Mouse (Mus musculus) brain, adult 2 months (tissue): ENCODE data around the gene Thy1.

Experiments
- DNase-seq: peaks from one replicate; pipeline ENCODE4 v3.0.0; 2011; ENCODE audit warnings: low read depth, low spot score

Thy1 gene

GRCm38 (mm10) chr9:44033957-44034727 lies 9.0 kb upstream of the Thy1 start:
- DNase-seq = no peak

DNA sequence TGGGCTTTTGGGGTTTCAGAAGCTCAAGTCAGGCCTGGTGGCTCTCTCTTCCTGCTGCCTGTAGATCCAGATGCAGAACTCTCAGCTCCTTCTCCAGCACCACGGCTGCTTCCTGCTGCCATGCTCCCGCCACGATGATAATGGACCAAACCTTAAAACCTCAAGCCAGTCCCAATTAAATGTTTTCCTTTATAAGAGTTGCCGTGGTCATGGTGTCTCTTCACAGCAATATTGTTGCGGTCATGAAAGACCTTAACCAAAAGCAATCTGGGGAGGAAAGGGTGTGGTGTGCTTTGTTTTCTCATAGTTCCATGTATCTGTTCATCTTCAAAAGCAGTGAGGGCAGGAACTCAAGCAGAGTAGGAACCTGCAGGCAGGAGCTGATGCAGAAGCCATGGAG lies 6.1 kb upstream of the Thy1 start:
- DNase-seq = no peak

DNA sequence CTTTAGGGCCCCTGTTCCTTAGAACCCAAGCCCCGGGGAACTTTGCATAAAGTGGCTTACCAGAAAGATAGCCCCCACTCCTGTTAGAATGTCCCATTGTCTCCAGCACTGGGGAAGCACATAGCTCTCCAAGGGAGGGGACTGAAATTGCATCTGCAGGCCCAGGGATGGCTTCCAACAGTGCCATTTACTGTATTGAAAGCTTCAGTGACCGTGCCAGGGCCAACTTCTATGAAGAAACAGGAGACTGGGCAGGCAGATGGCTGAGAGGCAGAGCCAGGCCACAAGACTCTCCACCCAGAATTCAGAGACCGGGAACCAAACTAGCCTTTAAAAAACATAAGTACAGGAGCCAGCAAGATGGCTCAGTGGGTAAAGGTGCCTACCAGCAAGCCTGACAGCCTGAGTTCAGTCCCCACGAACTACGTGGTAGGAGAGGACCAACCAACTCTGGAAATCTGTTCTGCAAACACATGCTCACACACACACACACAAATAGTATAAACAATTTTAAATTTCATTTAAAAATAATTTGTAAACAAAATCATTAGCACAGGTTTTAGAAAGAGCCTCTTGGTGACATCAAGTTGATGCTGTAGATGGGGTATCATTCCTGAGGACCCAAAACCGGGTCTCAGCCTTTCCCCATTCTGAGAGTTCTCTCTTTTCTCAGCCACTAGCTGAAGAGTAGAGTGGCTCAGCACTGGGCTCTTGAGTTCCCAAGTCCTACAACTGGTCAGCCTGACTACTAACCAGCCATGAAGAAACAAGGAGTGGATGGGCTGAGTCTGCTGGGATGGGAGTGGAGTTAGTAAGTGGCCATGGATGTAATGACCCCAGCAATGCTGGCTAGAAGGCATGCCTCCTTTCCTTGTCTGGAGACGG lies 1.4 kb upstream of the Thy1 start:
- DNase-seq = no peak

GRCm38 (mm10) chr9:44042396-44042680 lies 846 bp upstream of the Thy1 start:
- DNase-seq = no peak

DNA sequence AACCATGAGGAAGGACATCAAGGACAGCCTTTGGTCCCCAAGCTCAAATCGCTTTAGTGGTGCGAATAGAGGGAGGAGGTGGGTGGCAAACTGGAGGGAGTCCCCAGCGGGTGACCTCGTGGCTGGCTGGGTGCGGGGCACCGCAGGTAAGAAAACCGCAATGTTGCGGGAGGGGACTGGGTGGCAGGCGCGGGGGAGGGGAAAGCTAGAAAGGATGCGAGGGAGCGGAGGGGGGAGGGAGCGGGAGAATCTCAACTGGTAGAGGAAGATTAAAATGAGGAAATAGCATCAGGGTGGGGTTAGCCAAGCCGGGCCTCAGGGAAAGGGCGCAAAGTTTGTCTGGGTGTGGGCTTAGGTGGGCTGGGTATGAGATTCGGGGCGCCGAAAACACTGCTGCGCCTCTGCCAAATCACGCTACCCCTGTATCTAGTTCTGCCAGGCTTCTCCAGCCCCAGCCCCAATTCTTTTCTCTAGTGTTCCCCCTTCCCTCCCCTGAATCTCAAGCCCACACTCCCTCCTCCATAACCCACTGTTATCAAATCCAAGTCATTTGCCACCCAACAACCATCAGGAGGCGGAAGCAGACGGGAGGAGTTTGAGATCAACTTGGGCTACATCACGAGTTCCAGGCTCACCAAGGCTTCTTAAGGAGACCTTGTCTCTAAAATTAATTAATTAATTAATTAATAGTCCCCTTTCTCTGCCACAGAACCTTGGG lies 683 bp downstream of the Thy1 start:
- peak; percentile 66 for DNase-seq

DNA sequence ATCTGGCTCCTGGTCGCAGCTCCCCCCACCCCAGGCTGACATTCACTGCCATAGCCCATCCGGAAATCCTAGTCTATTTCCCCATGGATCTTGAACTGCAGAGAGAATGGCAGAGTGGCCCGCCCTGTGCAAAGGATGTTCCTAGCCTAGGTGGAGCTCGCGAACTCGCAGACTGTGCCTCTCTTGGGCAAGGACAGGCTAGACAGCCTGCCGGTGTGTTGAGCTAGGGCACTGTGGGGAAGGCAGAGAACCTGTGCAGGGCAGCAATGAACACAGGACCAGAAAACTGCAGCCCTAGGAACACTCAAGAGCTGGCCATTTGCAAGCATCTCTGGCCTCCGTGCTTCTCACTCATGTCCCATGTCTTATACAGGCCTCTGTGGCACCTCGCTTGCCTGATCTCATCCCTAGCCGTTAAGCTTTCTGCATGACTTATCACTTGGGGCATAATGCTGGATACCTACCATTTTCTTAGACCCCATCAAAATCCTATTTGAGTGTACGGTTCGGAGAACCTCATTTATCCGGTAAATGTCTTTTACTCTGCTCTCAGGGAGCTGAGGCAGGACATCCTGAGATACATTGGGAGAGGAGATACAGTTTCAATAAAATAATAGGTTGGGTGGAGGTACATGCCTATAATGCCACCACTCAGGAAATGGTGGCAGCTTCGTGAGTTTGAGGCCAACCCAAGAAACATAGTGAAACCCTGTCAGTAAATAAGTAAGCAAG lies 1.4 kb downstream of the Thy1 start:
- DNase-seq = peak; percentile 82

DNA sequence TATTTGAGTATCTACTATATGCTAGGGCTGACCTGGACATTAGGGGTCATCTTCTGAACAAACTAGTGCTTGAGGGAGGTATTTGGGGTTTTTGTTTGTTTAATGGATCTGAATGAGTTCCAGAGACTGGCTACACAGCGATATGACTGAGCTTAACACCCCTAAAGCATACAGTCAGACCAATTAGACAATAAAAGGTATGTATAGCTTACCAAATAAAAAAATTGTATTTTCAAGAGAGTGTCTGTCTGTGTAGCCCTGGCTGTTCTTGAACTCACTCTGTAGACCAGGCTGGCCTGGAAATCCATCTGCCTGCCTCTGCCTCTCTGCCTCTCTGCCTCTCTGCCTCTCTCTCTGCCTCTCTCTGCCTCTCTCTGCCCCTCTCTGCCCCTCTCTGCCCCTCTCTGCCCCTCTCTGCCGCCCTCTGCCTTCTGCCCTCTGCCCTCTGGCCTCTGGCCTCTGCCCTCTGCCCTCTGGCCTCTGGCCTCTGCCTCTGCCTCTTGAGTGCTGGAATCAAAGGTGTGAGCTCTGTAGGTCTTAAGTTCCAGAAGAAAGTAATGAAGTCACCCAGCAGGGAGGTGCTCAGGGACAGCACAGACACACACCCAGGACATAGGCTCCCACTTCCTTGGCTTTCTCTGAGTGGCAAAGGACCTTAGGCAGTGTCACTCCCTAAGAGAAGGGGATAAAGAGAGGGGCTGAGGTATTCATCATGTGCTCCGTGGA lies 2.1 kb downstream of the Thy1 start:
- DNase-seq = no peak

- DNase-seq = no peak
These were observed 2.7 kb downstream of the Thy1 start for GRCm38 (mm10) chr9:44045884-44046272.

DNA sequence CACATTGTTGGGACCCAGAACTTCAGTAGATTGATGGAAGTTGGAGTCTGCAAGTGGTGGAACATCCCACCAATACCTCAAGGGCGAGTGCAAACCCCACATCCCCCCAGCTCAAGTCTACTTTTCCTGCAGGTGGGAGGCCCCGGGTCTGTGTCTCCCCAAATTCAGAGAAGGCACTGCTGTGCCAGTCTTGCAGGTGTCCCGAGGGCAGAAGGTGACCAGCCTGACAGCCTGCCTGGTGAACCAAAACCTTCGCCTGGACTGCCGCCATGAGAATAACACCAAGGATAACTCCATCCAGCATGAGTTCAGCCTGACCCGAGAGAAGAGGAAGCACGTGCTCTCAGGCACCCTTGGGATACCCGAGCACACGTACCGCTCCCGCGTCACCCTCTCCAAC lies 3.2 kb downstream of the Thy1 start:
- no peak for DNase-seq

DNA sequence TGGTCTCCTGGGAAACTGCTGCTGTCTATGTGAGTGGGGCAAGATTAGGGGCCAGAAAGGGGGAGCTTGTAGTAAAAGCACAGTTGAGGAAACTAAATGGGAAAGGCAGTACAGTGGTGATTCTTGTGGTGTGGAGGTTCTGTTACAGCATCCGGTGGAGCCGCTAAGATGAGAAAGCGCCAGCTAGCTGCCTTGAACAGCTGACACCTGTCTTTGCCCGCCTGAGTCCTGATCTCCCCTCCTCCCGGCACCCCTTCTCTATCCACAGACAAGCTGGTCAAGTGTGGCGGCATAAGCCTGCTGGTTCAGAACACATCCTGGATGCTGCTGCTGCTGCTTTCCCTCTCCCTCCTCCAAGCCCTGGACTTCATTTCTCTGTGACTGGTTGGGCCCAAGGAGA lies 3.9 kb downstream of the Thy1 start:
- no peak for DNase-seq

GRCm38 (mm10) chr9:44047571-44048490 lies 4.6 kb downstream of the Thy1 start:
- no peak for DNase-seq

DNA sequence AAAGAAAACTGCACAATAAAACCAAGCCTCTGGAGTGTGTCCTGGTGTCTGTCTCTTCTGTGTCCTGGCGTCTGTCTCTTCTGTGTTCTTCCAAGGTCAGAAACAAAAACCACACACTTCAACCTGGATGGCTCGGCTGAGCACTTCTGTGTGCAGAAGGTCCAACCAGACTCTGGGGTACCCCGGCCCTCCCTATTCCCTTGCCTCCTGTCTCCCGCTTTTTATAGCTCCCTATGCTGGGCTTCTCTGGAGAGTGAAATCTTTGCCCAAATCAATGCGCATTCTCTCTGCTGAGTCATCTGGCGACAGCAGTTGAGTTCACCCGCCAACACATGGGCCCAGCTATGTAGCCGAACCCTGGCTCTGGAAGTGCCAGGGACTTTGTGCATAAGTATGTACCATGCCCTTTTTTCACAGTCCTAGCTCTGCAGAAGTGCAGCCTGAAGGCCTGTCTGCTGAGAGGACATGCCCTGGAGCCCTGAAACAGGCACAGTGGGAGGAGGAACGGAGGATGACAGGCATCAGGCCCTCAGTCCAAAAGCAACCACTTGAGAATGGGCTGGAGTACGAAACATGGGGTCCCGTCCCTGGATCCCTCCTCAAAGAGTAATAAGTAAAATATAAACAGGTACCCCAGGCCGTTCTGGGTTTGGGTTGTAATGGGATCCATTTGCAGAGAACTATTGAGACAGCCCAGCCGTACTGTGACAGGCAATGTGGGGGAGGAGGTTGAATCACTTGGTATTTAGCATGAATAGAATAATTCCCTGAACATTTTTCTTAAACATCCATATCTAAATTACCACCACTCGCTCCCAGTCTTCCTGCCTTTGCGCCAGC lies 5.6 kb downstream of the Thy1 start:
- DNase-seq = peak; percentile 88

GRCm38 (mm10) chr9:44049381-44050165 lies 6.4 kb downstream of the Thy1 start:
- DNase-seq = no peak

- no peak for DNase-seq
These were observed 9.7 kb downstream of the Thy1 start for GRCm38 (mm10) chr9:44052855-44053254.

DNA sequence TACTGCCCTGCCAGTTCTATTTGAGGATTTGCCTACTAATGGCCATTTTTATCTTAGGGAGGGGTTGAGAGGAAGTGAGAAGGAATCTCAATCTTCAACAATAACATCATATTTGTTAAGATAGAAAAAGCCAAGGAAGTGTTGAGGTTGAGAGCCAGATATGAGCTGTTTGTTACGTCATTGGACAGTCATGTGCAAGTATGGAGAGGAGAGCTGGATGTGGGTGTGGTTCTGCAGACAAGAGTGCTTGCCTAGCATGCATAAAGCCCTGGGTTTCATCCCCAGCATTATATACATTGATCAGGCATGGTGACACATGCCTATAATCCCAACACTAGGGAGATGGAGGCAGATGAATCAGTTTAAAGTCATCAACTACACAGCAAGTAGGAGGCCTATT lies 10.8 kb downstream of the Thy1 start:
- DNase-seq = no peak

DNA sequence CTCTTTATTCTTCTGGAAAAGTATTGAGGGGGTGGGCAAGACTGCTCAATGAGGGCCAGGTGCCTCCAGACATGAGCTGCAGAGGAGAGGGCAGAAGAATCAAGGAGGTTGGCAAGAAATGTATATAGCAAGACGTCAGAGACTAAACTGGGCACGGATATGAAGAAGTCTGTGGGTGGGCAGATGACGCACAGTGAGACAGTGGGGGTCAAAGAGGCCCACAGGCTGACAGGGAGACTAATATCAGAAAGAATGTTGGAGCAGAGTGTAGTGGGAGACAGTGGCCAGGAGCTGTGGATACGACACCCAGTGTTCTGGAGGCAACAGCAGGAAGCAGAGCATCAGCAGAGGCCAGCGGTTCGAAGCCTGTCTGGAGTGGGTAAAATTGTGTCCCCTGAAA lies 15.4 kb downstream of the Thy1 start:
- no peak for DNase-seq

GRCm38 (mm10) chr9:44065177-44065576 lies 22.0 kb downstream of the Thy1 start:
- no peak for DNase-seq

DNA sequence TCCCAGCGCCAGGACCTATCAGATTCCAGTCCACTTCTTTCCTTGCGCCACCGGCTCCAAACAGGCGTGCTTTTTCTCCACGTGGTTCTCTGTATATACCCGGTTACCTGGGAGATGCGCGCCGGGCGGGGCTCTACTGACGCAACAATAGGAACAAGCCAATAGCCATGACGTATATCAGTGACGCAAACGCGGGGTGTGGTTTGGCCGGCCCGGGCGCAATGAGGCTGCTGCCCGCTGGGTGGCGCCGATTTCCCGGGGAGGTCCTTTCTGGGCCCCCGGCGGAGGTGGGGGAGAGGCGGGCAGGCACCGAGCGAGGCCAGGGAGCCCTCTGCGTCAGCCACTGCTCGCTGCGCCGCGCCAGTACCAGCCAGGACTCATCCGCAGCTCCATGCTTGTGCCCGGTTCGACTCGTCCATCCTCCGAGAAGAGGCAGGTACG lies 23.6 kb downstream of the Thy1 start, which contains the start of gene Usp2:
TSS of gene Usp2 (plus strand) at position 237 of the 441 bp plus-strand sequence.
- DNase-seq = peak; percentile 99
